Mouse (Mus musculus) monocyte, adult 2 months (primary cell): ENCODE results near the gene Kcnj4.
A peak's percentile ranks its signal among the peaks of the same experiment; 100 is the strongest.

Experiments
- DNase-seq, 2 experiments: peaks; one replicate each; pipeline ENCODE4 v3.0.0; 2022; ENCODE audit warnings: low spot score in 2 of 2, low read depth in 1 of 2

Kcnj4 gene

GRCm38 (mm10) chr15:79511553-79512320, 6.7 kb upstream of the Kcnj4 start:
- DNase-seq: no peak

GRCm38 (mm10) chr15:79510425-79510824, 5.4 kb upstream of the Kcnj4 start:
- DNase-seq: no peak

- no peak for DNase-seq
Measured at GRCm38 (mm10) chr15:79509998-79510397, 5.0 kb upstream of the Kcnj4 start.

- DNase-seq: no peak
Measured at GRCm38 (mm10) chr15:79507055-79507828, 2.2 kb upstream of the Kcnj4 start.

- no peak for DNase-seq
Measured at GRCm38 (mm10) chr15:79506460-79506859, 1.4 kb upstream of the Kcnj4 start.

GRCm38 (mm10) chr15:79505616-79506283, 709 bp upstream of the Kcnj4 start:
- no peak for DNase-seq

- DNase-seq: no peak
Measured at GRCm38 (mm10) chr15:79503438-79503837, 1.6 kb downstream of the Kcnj4 start.

GRCm38 (mm10) chr15:79502891-79503341, 2.1 kb downstream of the Kcnj4 start:
- DNase-seq: no peak

- no peak for DNase-seq
Measured at GRCm38 (mm10) chr15:79500110-79500509, 4.9 kb downstream of the Kcnj4 start.

- DNase-seq: no peak
Measured at GRCm38 (mm10) chr15:79493527-79493926, 11.5 kb downstream of the Kcnj4 start.

- no peak for DNase-seq
Measured at GRCm38 (mm10) chr15:79489463-79489862, 15.6 kb downstream of the Kcnj4 start.

- no peak for DNase-seq
Measured at GRCm38 (mm10) chr15:79481181-79481688, 23.8 kb downstream of the Kcnj4 start.

GRCm38 (mm10) chr15:79477227-79477626, 27.8 kb downstream of the Kcnj4 start:
- no peak for DNase-seq

- DNase-seq: no peak
Measured at GRCm38 (mm10) chr15:79473638-79474355, 31.2 kb downstream of the Kcnj4 start.

GRCm38 (mm10) chr15:79473042-79473441, 32.0 kb downstream of the Kcnj4 start:
- DNase-seq: no peak

- DNase-seq: no peak
Measured at GRCm38 (mm10) chr15:79471095-79471494, 33.9 kb downstream of the Kcnj4 start.

- no peak for DNase-seq
Measured at GRCm38 (mm10) chr15:79470583-79470982, 34.5 kb downstream of the Kcnj4 start.

GRCm38 (mm10) chr15:79469577-79469976, 35.5 kb downstream of the Kcnj4 start:
- no peak for DNase-seq

- DNase-seq: peak; percentile 48 to 74
Measured at GRCm38 (mm10) chr15:79466601-79467286, 38.3 kb downstream of the Kcnj4 start.

- no peak for DNase-seq
Measured at GRCm38 (mm10) chr15:79456546-79456945, 48.5 kb downstream of the Kcnj4 start.
